Mouse (Mus musculus) telencephalon, adult 2 months (tissue): ENCODE measurements around the gene Prdx2.

Experiments
- DNase-seq: peaks from one replicate; pipeline ENCODE4 v3.0.0-alpha.2; 2011; ENCODE audit warnings: low read depth, low spot score

Prdx2 gene

GRCm38 (mm10) chr8:84978248-84978940 is 9.0 kb downstream of the Prdx2 start, which contains the start of gene Junb:
Gene Junb, minus strand, starts transcription at chr8:84978718.
- DNase-seq, result peak; percentile 94

- peak; percentile 97 for DNase-seq
These were observed 10.4 kb downstream of the Prdx2 start for GRCm38 (mm10) chr8:84979599-84980421.

GRCm38 (mm10) chr8:84980622-84981358 is 11.4 kb downstream of the Prdx2 start:
- no peak for DNase-seq

DNA sequence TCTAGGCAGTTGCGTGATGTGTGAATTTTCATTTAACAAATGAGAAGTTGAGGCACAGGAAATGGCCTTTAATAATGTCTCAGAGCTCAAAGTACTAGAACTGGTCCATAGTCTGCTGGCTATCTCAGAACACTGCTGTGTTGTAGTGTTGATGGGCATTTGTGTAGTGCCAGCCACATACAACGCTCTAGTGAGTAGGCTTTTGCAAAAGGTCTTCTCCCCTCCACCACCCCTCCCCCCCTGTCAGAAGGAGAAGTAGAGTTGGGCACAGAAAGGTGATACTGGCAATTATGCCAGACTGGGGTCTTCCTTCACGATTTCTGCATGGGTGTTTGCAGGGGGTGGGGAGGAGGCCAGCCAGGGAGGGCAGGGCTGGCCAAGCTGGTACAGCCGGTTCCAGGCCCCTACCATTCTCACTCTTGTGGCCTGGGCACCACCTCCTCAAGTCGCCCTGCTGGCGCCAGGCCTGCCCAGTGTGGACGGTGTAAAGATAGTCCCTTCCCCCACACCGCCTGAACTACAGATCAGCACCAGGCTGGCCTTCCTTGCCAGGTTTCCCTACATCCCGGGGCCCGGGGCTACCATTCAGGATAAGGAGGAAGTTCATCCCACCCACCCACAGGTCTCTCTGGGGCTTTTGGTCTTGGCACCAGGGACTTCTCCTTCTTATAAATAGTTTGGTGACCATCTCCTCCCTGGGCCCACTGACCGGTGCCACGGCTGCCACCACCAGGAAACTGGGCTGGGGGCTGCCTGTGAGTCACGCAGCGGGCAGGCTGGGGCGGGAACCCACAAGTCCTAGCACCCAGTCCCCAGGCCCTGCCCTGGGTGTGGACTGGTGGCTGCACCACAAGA is 12.5 kb downstream of the Prdx2 start:
- no peak for DNase-seq

- no peak for DNase-seq
These were observed 13.2 kb downstream of the Prdx2 start for GRCm38 (mm10) chr8:84982499-84983011.

GRCm38 (mm10) chr8:84984294-84985048 is 15.1 kb downstream of the Prdx2 start:
- no peak for DNase-seq

DNA sequence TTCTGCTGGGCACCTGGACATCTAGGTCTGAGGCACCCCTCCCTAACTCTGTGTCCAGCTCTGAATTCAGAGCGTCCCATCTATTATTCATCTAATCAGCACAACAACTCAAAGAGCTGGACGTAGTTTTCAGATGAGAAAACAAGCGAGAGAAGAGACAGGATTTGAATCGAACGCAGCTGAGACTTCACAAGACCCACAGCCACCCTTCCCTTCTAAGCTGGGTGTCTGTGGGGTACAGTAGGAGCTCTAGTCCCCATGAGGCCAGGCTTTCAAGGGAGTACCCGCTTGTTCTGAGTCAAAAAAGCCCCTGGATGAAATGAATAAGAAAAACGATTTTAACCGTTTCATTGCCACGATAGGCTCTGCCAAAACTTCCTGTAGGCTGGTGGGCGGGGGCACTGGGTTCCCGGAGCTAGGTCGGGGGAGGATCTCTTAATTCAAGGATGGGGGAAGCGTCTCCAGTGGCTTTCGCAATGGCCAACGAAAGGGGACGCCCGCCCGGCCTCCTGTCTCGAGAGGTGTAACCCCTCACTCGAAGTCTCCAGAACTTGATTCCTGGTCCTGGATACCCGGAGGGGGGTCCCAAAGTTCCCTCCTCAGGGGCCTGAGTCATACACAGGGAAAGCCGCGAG is 15.8 kb downstream of the Prdx2 start:
- DNase-seq, result no peak

DNA sequence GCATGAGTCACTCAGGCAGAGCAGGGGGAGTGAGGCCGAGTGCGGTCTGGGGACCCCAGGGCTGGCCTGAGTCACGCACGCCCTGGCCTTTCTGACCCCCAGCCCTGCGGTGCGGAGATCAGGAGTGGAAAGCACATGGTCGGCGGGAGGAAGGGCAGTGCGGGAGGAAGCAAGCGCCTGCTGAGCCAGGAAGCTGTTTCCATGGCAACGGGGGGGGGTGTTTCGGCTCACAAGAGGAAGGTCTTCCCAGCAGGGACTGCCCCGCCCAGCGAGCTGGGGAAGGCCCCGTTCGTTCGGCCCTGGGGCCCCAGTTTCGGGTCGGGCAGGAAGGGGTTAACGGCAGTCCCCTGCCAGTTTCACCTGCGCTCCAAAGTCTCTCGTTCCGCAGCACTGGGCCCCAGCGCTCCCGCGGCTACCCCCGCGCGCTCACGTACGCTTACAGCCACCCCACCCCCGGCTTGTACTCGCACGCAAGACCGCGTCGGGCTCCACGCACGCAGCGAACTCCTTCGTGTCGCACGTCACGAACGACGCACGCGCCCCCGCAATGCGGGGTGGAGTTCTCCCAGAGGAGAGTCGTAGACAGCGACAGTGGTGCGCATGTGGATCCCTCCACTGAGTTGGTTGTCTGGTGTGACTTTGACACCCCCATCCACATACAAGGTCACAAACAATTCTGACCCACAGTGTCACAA is 16.4 kb downstream of the Prdx2 start:
- peak; percentile 97 for DNase-seq

- DNase-seq, result no peak
These were observed 17.1 kb downstream of the Prdx2 start for GRCm38 (mm10) chr8:84986379-84986945.

DNA sequence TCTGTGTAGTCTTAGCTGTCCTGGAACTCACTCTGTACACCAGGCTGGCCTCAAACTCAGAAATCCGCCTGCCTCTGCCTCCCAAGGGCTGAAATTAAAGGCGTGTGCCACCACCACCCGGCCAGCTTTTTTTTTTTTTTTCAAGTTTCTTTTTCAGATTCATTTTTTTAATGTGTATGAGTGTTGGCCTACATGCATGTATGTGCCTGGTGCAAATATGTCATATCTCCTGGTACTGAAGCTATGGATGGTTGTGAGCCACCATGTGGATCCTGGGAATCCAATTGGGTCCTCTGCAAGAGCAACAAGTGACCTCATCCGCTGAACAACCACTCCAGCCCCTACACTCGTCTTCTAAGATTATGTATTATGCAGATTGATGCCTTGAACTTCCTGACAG is 18.0 kb downstream of the Prdx2 start:
- no peak for DNase-seq

DNA sequence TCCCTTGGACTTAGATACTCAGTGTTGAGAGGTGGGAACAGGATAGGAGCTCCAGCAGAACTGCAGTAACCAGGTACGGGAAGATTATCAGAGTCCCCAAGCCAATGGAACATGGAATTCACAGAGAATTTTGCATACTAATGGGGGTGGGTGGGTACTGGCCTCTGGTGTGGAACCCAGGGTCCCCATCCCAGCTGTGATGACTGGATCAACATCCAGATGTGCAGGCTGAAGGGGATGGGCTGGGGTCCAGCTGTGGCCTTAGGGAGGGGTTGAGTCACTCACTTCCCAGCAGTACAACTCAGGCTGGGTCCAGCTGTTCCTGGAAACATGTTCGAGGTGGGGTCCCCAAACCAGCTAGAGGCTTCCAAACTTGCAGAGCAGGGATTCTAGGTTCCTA is 18.5 kb downstream of the Prdx2 start:
- no peak for DNase-seq

- no peak for DNase-seq
These were observed 19.9 kb downstream of the Prdx2 start for GRCm38 (mm10) chr8:84989311-84989731.

DNA sequence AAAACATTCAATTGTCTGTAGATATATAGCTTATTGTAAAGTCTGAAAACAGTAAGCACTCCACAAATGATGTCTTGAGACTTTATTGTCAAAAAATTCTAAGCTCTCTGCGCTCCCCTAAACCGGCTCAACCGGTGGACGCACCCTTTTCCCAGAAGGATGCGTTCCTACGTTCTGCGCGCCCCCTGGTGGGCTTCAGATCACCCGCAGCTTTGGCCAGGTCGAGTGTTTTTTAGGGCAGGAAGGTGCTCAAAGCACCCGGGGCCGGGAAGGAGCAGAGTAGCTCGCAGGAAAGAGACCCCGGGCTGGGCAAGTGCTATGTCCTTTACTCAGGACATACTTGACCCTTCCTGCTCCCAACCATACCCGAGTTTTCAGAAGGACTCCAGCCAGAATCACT is 20.4 kb downstream of the Prdx2 start:
- no peak for DNase-seq

- DNase-seq, result peak; percentile 97
These were observed 21.0 kb downstream of the Prdx2 start, which contains the start of gene Hook2 for GRCm38 (mm10) chr8:84990349-84990748. Gene Hook2, plus strand, starts transcription at chr8:84990603.

DNA sequence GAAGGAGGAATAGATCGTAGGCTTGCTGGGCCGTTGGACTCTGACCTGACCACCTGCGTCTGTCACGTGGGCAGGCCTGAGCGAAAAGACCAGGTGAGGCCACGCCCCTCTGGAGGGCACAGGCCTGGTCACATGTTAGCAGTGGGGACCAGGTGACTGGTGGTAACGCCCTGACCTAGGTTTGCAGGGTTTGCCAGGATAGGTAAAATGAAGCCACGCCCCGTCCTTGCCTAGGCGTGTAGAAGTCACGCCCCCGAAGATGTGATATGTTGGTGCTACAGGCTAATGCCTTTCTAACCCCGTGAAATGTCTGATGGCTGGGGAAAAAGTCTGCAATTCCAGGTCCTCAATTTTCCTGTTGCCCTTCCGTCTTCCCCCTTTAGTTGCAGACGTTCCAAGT is 21.4 kb downstream of the Prdx2 start:
- no peak for DNase-seq

- no peak for DNase-seq
These were observed 25.0 kb downstream of the Prdx2 start for GRCm38 (mm10) chr8:84994375-84994774.

- no peak for DNase-seq
These were observed 26.3 kb downstream of the Prdx2 start for GRCm38 (mm10) chr8:84995680-84996079.

- no peak for DNase-seq
These were observed 27.6 kb downstream of the Prdx2 start for GRCm38 (mm10) chr8:84996978-84997377.
